ENCODE assay signal across 1 mouse cellular context in genomic region chr6:126939487-126940171, GRCm38 (mm10).
TF ChIP-seq lines count a peak whose summit lies in the region.

Rad51ap1 (minus strand) TSS chr6:126939587.
D6Wsu163e (plus strand) TSS chr6:126939962.

TF ChIP-seq in MEL, 35 proteins besides CTCF, POLR2A, EP300 and RAD21 (continued from another document):
- TF ChIP-seq ZNF384 (IDR thresholded peaks at IDR 0.05; ENCODE audit: low read depth, low read length), result peak; percentile 99
- TF ChIP-seq TCF12 (IDR thresholded peaks at IDR 0.05; ENCODE audit: low read depth, low read length), result no peak
- TF ChIP-seq E2F4 (IDR thresholded peaks at IDR 0.05; ENCODE audit: borderline replicate concordance, low read depth, low read length), result peak; percentile 88; the same call in 1 of the 2 replicates
- no peak; the same call in 1 of the 2 replicates for TF ChIP-seq ZMIZ1 (IDR thresholded peaks at IDR 0.05; ENCODE audit: low read depth, low read length)
- no peak for TF ChIP-seq CHD1 (IDR thresholded peaks at IDR 0.05; ENCODE audit: low read depth, low read length)
- peak; percentile 95 for TF ChIP-seq MYC (IDR thresholded peaks at IDR 0.05; ENCODE audit: low read depth, low read length)
- TF ChIP-seq ETS1 (IDR thresholded peaks at IDR 0.05; ENCODE audit: low read depth, low read length), result peak; percentile 21; the same call in 1 of the 2 replicates
- peak; percentile 92 for TF ChIP-seq BHLHE40 (IDR thresholded peaks at IDR 0.05; ENCODE audit: borderline replicate concordance, low read depth, low read length)
- TF ChIP-seq MAZ (IDR thresholded peaks at IDR 0.05; ENCODE audit: low read depth, low read length), result 0 out of 2 replicates have a peak, but pooled peaks have one; percentile 21
- peak; percentile 91 for TF ChIP-seq NRF1 (IDR thresholded peaks at IDR 0.05; ENCODE audit: insufficient read depth, low read depth, low read length, poor library complexity, severe bottlenecking)
- no peak; the same call in 1 of the 2 replicates for TF ChIP-seq KAT2A (conservative IDR thresholded peaks at IDR 0.05; ENCODE audit: low read depth, low read length)
- peak; percentile 22; the same call in 1 of the 2 replicates for TF ChIP-seq MYB (IDR thresholded peaks at IDR 0.05; ENCODE audit: low read depth, low read length)
- TF ChIP-seq MXI1 (IDR thresholded peaks at IDR 0.05; ENCODE audit: low read depth, low read length), result peak; percentile 99
- no peak for TF ChIP-seq ZKSCAN1 (IDR thresholded peaks at IDR 0.05; ENCODE audit: low read depth, low read length)
